Mouse (Mus musculus): ENCODE measurements around the gene Galntl5. TPM values are rescaled to one million over a fixed set of nuclear protein-coding genes. Genes with fewer than 3 reads are reported as not detected.

Galntl5 gene
- total RNA-seq, 2 experiments from 2014 or later: not detected

Small RNA genes within 50 kb of the gene (microRNA-seq; reads per million reads assigned to microRNA genes)
- 0 reads per million in 2 experiments for gene Gm26051

Other genes starting within 250 kb of the Galntl5 start
- gene Prkag2, start 80.8 kb upstream of the Galntl5 start, total RNA-seq (2021): 100 to 1,000 TPM; 159 to 167 TPM
- 10 to 100 TPM; 47.1 to 49.7 TPM for gene Galnt11, start 40.4 kb downstream of the Galntl5 start, total RNA-seq (2021)
- not detected for gene E130116L18Rik, start 41.7 kb downstream of the Galntl5 start, total RNA-seq (2021)

Measured in layer of hippocampus, postnatal 25 days (tissue).